Mouse (Mus musculus): Measurements from ENCODE around the gene Rims1. TPM values are rescaled to one million over a fixed set of nuclear protein-coding genes. Genes with fewer than 3 reads are reported as not detected.

The Rims1 gene
- polyA plus RNA-seq, 1 experiment from 2014 or later: 0.69 TPM

DNA sequence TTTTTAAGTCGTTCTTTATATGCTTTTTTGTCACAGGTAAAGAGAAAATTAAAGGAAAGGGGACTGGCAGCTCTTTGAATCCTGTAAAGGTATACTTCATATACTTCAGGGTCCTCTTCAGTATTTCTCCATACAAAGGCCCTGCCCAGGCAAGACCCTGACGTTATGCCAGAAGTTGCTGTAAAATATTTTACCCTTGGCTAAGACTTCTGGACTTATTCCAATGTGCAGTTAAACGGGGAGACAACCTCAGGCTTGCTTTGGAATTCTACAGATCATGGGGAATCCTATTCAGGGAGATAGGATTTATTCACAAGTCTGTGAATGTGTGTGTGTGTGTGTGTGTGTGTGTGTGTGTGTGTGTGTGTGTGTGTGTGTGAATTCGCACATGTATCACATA is 270.7 kb downstream of the Rims1 start:
- 62% methylated on average over 4 of the region's 4 CpGs for WGBS
- Histone ChIP-seq H3K4me2 (ENCODE audit: low read depth, severe bottlenecking) (no peak overlapping the region), H3K27ac (replicated peaks; ENCODE audit: low read depth, low read length) (no peak overlapping the region), H3K9me3 (ENCODE audit: control insufficient read depth, low read length) (no peaks in the 10 kb centered on the region), H3K4me1 (ENCODE audit: control insufficient read depth, insufficient read depth, low read length) (no peaks in the 10 kb centered on the region), H3K4me3 (ENCODE audit: low read depth, low read length) (no peak overlapping the region), H3K36me3 (ENCODE audit: control insufficient read depth, insufficient read depth, low read length) (no peaks in the 10 kb centered on the region), H3K9ac (ENCODE audit: low read length) (no peak overlapping the region), H3K27me3 (ENCODE audit: control insufficient read depth, insufficient read depth, low read length) (peaks cover 17% of the 10 kb centered on the region)
- ATAC-seq (ENCODE audit: insufficient number of reproducible peaks, low FRiP score, low TSS enrichment, low read depth): no peak
- no peak for DNase-seq (ENCODE audit: low spot score)

- Histone ChIP-seq H3K9me3 (ENCODE audit: control insufficient read depth, low read length) (no peaks in the 10 kb centered on the region), H3K9ac (ENCODE audit: low read length) (peak overlapping the region; percentile 63), H3K27ac (replicated peaks; ENCODE audit: low read depth, low read length) (no peak overlapping the region), H3K4me1 (ENCODE audit: control insufficient read depth, insufficient read depth, low read length) (no peaks in the 10 kb centered on the region), H3K4me2 (ENCODE audit: low read depth, severe bottlenecking) (peak overlapping the region; percentile 93), H3K4me3 (ENCODE audit: low read depth, low read length) (peak overlapping the region; percentile 57), H3K36me3 (ENCODE audit: control insufficient read depth, insufficient read depth, low read length) (no peaks in the 10 kb centered on the region), H3K27me3 (ENCODE audit: control insufficient read depth, insufficient read depth, low read length) (peaks cover 17% of the 10 kb centered on the region)
- DNase-seq (ENCODE audit: low spot score) (peak; percentile 73), ATAC-seq (ENCODE audit: insufficient number of reproducible peaks, low FRiP score, low TSS enrichment, low read depth) (peak; percentile 81)
- WGBS: under 1% methylated on average over 105 of the region's 112 CpGs
Observed at GRCm38 (mm10) chr1:22533146-22534096, 272.4 kb downstream of the Rims1 start.

DNA sequence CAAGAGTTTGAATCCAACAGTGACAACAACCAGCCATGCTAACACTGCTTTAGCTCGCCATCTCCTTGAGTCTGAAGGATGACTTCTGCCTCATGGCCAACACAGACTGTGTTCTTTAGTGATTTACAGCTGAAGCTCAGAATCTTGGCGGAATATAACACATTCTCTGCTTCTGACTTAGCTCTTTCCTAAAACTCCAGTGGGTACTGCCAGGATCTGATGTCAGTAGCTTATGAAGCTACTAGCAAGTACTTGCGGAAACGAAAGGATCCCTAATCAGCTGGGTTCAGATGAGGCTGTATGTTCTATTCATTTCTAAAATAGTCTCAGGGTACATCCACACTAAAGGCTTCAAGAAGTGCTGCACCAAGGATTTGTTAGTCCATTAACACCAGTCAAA is 290.7 kb downstream of the Rims1 start:
- Histone ChIP-seq H3K4me1 (ENCODE audit: control insufficient read depth, insufficient read depth, low read length) (no peaks in the 10 kb centered on the region), H3K9me3 (ENCODE audit: control insufficient read depth, low read length) (no peaks in the 10 kb centered on the region), H3K27me3 (ENCODE audit: control insufficient read depth, insufficient read depth, low read length) (no peaks in the 10 kb centered on the region), H3K36me3 (ENCODE audit: control insufficient read depth, insufficient read depth, low read length) (no peaks in the 10 kb centered on the region), H3K4me2 (ENCODE audit: low read depth, severe bottlenecking) (no peak overlapping the region), H3K9ac (ENCODE audit: low read length) (no peak overlapping the region), H3K27ac (replicated peaks; ENCODE audit: low read depth, low read length) (no peak overlapping the region), H3K4me3 (ENCODE audit: low read depth, low read length) (no peak overlapping the region)
- ATAC-seq (ENCODE audit: insufficient number of reproducible peaks, low FRiP score, low TSS enrichment, low read depth) (no peak), DNase-seq (ENCODE audit: low spot score) (no peak)
- 91% methylated on average over 4 of the region's 4 CpGs for WGBS

- no peaks in the 10 kb centered on the region for H3K9me3 ChIP-seq (ENCODE audit: control insufficient read depth, low read length)
- WGBS: 91% methylated on average over 16 of the region's 16 CpGs
- H3K4me1 ChIP-seq (ENCODE audit: control insufficient read depth, insufficient read depth, low read length): no peaks in the 10 kb centered on the region
- no peak overlapping the region for H3K4me3 ChIP-seq (ENCODE audit: low read depth, low read length)
- no peak for ATAC-seq (ENCODE audit: insufficient number of reproducible peaks, low FRiP score, low TSS enrichment, low read depth)
- H3K4me2 ChIP-seq (ENCODE audit: low read depth, severe bottlenecking): no peak overlapping the region
- no peaks in the 10 kb centered on the region for H3K36me3 ChIP-seq (ENCODE audit: control insufficient read depth, insufficient read depth, low read length)
- no peak overlapping the region for H3K9ac ChIP-seq (ENCODE audit: low read length)
- no peaks in the 10 kb centered on the region for H3K27me3 ChIP-seq (ENCODE audit: control insufficient read depth, insufficient read depth, low read length)
- DNase-seq (ENCODE audit: low spot score): no peak
- H3K27ac ChIP-seq (replicated peaks; ENCODE audit: low read depth, low read length): no peak overlapping the region
Observed at GRCm38 (mm10) chr1:22512421-22512820, 293.4 kb downstream of the Rims1 start.

DNA sequence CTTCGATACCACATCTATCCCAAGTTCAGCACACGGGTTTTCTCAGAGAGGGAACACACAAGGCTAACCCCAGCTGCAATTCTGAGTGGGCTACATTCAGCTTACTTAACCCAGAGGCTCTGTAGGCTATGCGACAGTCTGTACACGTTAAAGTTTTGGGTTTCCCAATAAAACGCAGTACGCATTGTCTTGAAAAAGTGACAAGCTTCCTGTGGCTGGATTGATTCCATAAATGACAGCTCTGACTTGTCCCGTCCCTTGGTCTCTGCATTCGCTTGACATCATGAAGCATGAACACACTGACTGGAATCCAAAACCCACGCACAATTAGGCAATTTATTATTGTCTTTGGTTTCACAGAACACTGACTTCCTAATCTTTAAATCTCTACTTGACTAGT is 294.2 kb downstream of the Rims1 start:
- Histone ChIP-seq H3K27ac (replicated peaks; ENCODE audit: low read depth, low read length) (no peak overlapping the region), H3K27me3 (ENCODE audit: control insufficient read depth, insufficient read depth, low read length) (no peaks in the 10 kb centered on the region), H3K9me3 (ENCODE audit: control insufficient read depth, low read length) (no peaks in the 10 kb centered on the region), H3K4me3 (ENCODE audit: low read depth, low read length) (no peak overlapping the region), H3K4me1 (ENCODE audit: control insufficient read depth, insufficient read depth, low read length) (no peaks in the 10 kb centered on the region), H3K36me3 (ENCODE audit: control insufficient read depth, insufficient read depth, low read length) (no peaks in the 10 kb centered on the region), H3K4me2 (ENCODE audit: low read depth, severe bottlenecking) (no peak overlapping the region), H3K9ac (ENCODE audit: low read length) (no peak overlapping the region)
- no peak for ATAC-seq (ENCODE audit: insufficient number of reproducible peaks, low FRiP score, low TSS enrichment, low read depth)
- 90% methylated on average over 9 of the region's 9 CpGs for WGBS
- no peak for DNase-seq (ENCODE audit: low spot score)

DNA sequence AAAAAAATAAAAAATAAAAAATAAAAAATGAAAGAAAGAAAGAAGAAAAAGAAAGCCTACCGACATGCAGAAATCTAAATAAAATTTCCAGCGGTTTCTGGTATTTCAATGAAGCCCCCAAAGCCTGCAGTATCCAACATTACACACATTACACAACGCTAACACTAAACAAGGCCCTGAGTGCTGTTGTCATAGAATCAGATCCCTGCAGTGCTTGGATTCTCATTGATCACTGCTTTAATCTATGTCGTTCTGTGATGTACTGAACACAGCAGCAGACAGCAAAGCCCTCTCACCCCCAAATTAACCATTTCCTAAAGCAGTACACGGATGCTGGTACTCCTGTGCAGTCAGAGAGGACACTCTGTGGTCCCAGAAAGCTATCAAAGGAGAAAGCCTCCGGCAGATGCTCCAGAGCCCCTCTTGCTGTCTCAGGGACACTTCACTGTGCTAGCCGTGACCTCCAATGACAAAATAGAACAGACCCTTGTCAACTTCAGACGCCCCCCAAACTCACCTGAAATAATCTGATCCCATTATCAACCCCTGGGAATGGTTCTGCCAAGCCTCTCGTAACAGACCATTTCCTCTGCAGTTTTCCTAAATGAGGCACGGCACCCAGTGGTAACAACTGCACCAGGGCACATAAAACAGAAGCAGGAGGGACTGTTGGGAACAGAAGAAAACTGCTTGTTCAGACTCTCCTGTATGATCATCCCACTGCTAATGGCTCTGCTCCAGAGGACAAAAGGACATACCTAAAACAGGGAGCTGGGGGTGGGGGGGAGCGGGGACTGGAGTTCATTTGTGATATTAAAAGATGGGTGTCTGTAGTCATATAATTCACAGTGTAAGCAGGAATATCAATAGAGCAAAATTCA is 296.8 kb downstream of the Rims1 start:
- Histone ChIP-seq H3K4me1 (ENCODE audit: control insufficient read depth, insufficient read depth, low read length) (no peaks in the 10 kb centered on the region), H3K27ac (replicated peaks; ENCODE audit: low read depth, low read length) (no peak overlapping the region), H3K4me2 (ENCODE audit: low read depth, severe bottlenecking) (no peak overlapping the region), H3K27me3 (ENCODE audit: control insufficient read depth, insufficient read depth, low read length) (no peaks in the 10 kb centered on the region), H3K36me3 (ENCODE audit: control insufficient read depth, insufficient read depth, low read length) (no peaks in the 10 kb centered on the region), H3K4me3 (ENCODE audit: low read depth, low read length) (no peak overlapping the region), H3K9ac (ENCODE audit: low read length) (no peak overlapping the region), H3K9me3 (ENCODE audit: control insufficient read depth, low read length) (no peaks in the 10 kb centered on the region)
- ATAC-seq (ENCODE audit: insufficient number of reproducible peaks, low FRiP score, low TSS enrichment, low read depth) (no peak), DNase-seq (ENCODE audit: low spot score) (no peak)
- WGBS: 67% methylated on average over 11 of the region's 11 CpGs

DNA sequence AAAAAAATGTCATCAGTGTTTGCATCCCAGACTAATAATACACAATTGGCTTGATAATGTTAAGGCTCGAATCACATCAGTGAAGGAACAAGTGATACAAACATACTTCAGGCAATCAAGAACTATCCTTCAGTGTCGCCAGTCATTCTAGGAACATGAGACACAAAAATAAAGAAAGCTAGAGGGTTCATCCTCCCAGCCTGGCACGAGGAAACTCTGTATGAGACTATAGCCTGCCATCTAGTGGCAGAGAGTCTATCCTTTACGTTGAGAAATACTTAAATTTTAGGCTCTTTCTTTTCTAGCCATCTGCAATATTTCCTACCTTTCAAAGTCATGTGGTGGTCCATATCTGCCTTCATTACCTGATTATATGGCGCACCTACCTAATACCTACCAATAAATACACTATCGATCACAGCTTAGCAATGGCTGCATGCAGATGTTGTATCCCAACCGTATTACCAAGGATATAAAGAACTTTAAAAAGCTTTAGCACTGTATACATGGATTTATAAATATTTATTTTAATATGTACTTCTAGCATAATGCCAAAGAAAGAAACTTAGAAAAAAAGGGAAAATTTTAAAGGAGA is 318.4 kb downstream of the Rims1 start:
- Histone ChIP-seq H3K36me3 (ENCODE audit: control insufficient read depth, insufficient read depth, low read length) (no peaks in the 10 kb centered on the region), H3K27ac (replicated peaks; ENCODE audit: low read depth, low read length) (no peak overlapping the region), H3K9ac (ENCODE audit: low read length) (no peak overlapping the region), H3K4me2 (ENCODE audit: low read depth, severe bottlenecking) (no peak overlapping the region), H3K4me1 (ENCODE audit: control insufficient read depth, insufficient read depth, low read length) (no peaks in the 10 kb centered on the region), H3K4me3 (ENCODE audit: low read depth, low read length) (no peak overlapping the region), H3K9me3 (ENCODE audit: control insufficient read depth, low read length) (no peaks in the 10 kb centered on the region), H3K27me3 (ENCODE audit: control insufficient read depth, insufficient read depth, low read length) (no peaks in the 10 kb centered on the region)
- no peak for DNase-seq (ENCODE audit: low spot score)
- 48% methylated on average over 7 of the region's 7 CpGs for WGBS
- ATAC-seq (ENCODE audit: insufficient number of reproducible peaks, low FRiP score, low TSS enrichment, low read depth): no peak

DNA sequence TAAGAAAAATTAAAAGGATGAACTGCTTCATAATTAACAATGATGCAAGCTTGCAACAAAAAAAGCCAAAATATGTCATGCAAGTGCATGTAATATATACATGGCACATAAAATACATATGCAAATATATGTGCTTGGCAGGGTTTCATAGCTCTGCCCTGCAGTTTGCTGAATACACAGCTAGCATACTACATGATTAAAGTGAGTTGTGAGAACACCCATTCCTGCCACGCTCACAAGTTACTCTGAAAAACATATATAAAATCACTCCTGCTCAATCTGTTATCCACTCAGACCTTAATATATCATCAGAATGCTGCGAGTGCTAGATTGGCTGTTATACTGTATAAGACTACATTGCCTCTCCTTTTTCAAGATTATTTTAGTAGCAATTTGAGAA is 329.6 kb downstream of the Rims1 start:
- Histone ChIP-seq H3K27ac (replicated peaks; ENCODE audit: low read depth, low read length) (no peak overlapping the region), H3K4me3 (ENCODE audit: low read depth, low read length) (no peak overlapping the region), H3K27me3 (ENCODE audit: control insufficient read depth, insufficient read depth, low read length) (no peaks in the 10 kb centered on the region), H3K36me3 (ENCODE audit: control insufficient read depth, insufficient read depth, low read length) (no peaks in the 10 kb centered on the region), H3K4me1 (ENCODE audit: control insufficient read depth, insufficient read depth, low read length) (no peaks in the 10 kb centered on the region), H3K9ac (ENCODE audit: low read length) (no peak overlapping the region), H3K4me2 (ENCODE audit: low read depth, severe bottlenecking) (no peak overlapping the region), H3K9me3 (ENCODE audit: control insufficient read depth, low read length) (no peaks in the 10 kb centered on the region)
- 83% methylated on average over 2 of the region's 2 CpGs for WGBS
- DNase-seq (ENCODE audit: low spot score): no peak
- no peak for ATAC-seq (ENCODE audit: insufficient number of reproducible peaks, low FRiP score, low TSS enrichment, low read depth)

Data from limb, embryonic 11.5 days (tissue).